In genomic region chr1:182192581-182192980, GRCm38 (mm10) we compare ENCODE assay signal across 31 mouse cellular contexts. TPM values are rescaled to one million over a fixed set of nuclear protein-coding genes. Genes with fewer than 3 reads are reported as not detected.
"Had no signal": no experiment of that assay in that cellular context is flagged by ENCODE, and none has a peak within 500 bp of the region (broad histone marks: within the 10 kb centered on the region; RNA-seq: fewer than 3 reads in every experiment).

No protein-coding gene starts in this region.

- H3K9ac ChIP-seq: heart, embryonic 12.5 days; heart, embryonic 13.5 days; heart, embryonic 15.5 days; hindbrain, embryonic 12.5 days; hindbrain, embryonic 13.5 days; hindbrain, embryonic 14.5 days; hindbrain, embryonic 15.5 days; intestine, embryonic 15.5 days had no signal

- DNase-seq: heart, postnatal 36 days; heart, postnatal 4 days; kidney, adult 18-20 months; layer of hippocampus, adult 9-11 months; layer of hippocampus, postnatal 36 days had no signal

- H3K27me3 ChIP-seq: heart, embryonic 12.5 days; heart, embryonic 13.5 days; heart, embryonic 15.5 days; hindbrain, embryonic 12.5 days; hindbrain, embryonic 13.5 days; hindbrain, embryonic 15.5 days; intestine, embryonic 15.5 days had no signal

- H3K27ac ChIP-seq: heart, embryonic 10.5 days; heart, embryonic 13.5 days; heart, embryonic 15.5 days; hindbrain, embryonic 10.5 days; hindbrain, embryonic 12.5 days; hindbrain, embryonic 13.5 days; hindbrain, embryonic 14.5 days; hindbrain, embryonic 15.5 days; hindbrain, postnatal 0 days; intestine, embryonic 15.5 days; layer of hippocampus, adult 2 months; left cerebral cortex, adult 2 months had no signal

- H3K9me3 ChIP-seq: heart, embryonic 10.5 days; heart, embryonic 12.5 days; heart, embryonic 15.5 days; hindbrain, embryonic 10.5 days; hindbrain, embryonic 12.5 days; hindbrain, embryonic 13.5 days; hindbrain, embryonic 15.5 days; intestine, embryonic 15.5 days had no signal

- ATAC-seq: hindbrain, embryonic 16.5 days; hindbrain, postnatal 0 days; inflammation-experienced regulatory T-cells, adult 6 months; intestine, postnatal 0 days had no signal

- H3K4me2 ChIP-seq: heart, embryonic 11.5 days; heart, embryonic 12.5 days; heart, embryonic 13.5 days; heart, embryonic 15.5 days; hindbrain, embryonic 12.5 days; hindbrain, embryonic 13.5 days; hindbrain, embryonic 14.5 days; hindbrain, embryonic 15.5 days; intestine, embryonic 15.5 days had no signal

- H3K4me3 ChIP-seq: heart, adult 2 months; heart, embryonic 10.5 days; heart, embryonic 12.5 days; heart, embryonic 13.5 days; heart, embryonic 15.5 days; hindbrain, embryonic 10.5 days; hindbrain, embryonic 12.5 days; hindbrain, embryonic 13.5 days; hindbrain, embryonic 15.5 days; intestine, embryonic 15.5 days; layer of hippocampus, adult 2 months; left cerebral cortex, adult 2 months had no signal

- H3K4me1 ChIP-seq: hindbrain, embryonic 10.5 days; hindbrain, embryonic 12.5 days; hindbrain, embryonic 13.5 days; hindbrain, embryonic 15.5 days; intestine, embryonic 15.5 days had no signal

- H3K36me3 ChIP-seq: heart, embryonic 10.5 days; heart, embryonic 12.5 days; heart, embryonic 13.5 days; heart, embryonic 15.5 days; hindbrain, embryonic 10.5 days; hindbrain, embryonic 12.5 days; hindbrain, embryonic 13.5 days; hindbrain, embryonic 15.5 days; intestine, embryonic 15.5 days had no signal

RNA-seq across cellular contexts. Expression of gene Vmn1r1, which starts 28.3 kb away (rescaled TPM):
- polyA plus RNA-seq: heart, adult 2 months; heart, embryonic 10.5 days; heart, embryonic 11.5 days; heart, embryonic 12.5 days; heart, embryonic 13.5 days; heart, embryonic 14.5 days; heart, embryonic 15.5 days; heart, embryonic 16.5 days; heart, postnatal 0 days; hindbrain, embryonic 10.5 days; hindbrain, embryonic 11.5 days; hindbrain, embryonic 12.5 days; hindbrain, embryonic 13.5 days; hindbrain, embryonic 14.5 days; hindbrain, embryonic 15.5 days; hindbrain, embryonic 16.5 days; hindbrain, postnatal 0 days; inflammation-experienced regulatory T-cells, adult 6 months; intestine, embryonic 14.5 days; intestine, embryonic 15.5 days; intestine, embryonic 16.5 days; intestine, postnatal 0 days; kidney, adult 2 months; large intestine, adult 2 months had no signal
